Mouse (Mus musculus): ENCODE results near the gene Pdcd2l.

Gene Pdcd2l

DNA sequence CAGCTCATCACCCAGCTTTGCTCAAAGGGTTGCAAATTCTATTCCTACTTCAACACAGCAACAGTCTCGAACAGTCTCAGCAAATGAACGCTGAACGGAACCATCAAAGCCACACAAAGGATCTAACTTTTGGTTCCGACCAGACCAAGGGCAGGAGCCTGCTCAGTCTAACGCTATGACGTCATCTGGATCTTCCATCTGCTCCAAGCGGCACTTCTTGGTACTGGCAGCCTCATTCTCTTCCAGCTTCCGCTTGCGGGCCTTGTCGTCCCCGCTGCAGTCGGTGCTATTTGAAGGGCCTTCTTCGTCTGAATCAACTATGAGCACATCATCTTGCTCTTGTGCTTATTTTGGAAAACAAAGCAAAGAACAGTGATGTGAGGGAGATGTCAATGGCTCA, 55.3 kb downstream of the Pdcd2l start:
- no peak for DNase-seq (ENCODE audit: low spot score in 2 of 2)

DNA sequence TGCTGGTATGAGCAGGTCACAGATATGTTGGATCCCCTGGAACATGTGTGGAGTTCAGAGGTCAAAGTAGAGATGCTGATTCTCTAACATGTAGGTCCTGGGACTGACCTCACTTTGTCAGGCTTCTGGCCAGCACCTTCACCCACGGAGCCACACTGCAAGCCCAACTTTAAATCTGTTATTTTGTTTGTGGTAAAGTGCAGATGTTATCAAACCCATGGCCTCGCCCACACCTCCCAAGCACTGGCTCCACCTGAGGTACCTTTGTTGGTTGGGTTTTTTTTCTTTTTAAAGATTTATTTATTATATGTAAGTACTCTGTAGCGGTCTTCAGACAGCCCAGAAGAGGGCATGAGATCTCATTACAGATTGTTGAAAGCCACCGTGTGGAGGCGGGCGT, 57.0 kb downstream of the Pdcd2l start:
- no peak for DNase-seq (ENCODE audit: low spot score in 2 of 2)
